Mouse (Mus musculus) heart, postnatal 0 days (tissue): ENCODE data around the gene Gm20379.

Experiments
- CTCF ChIP-seq: IDR thresholded peaks from 2 replicates; pipeline ENCODE4 v1.5.1; 2016; ENCODE audit warnings: antibody characterized with exemption, control low read depth, low read depth
- EP300 ChIP-seq: IDR thresholded peaks from 2 replicates; pipeline ENCODE4 v1.6.1; 2016; ENCODE audit warnings: antibody characterized with exemption, low read depth

- TF ChIP-seq CTCF (no peak), EP300 (no peak)
Observed at GRCm38 (mm10) chr13:92274274-92275198, 31.2 kb upstream of the Gm20379 start.
